Mouse (Mus musculus) left cerebral cortex, adult 11 months (tissue): ENCODE results near the gene Nabp2.

Source experiments
- DNase-seq: peaks from one replicate; pipeline ENCODE4 v3.0.0; 2022; ENCODE audit warnings: low spot score

Gene Nabp2

DNA sequence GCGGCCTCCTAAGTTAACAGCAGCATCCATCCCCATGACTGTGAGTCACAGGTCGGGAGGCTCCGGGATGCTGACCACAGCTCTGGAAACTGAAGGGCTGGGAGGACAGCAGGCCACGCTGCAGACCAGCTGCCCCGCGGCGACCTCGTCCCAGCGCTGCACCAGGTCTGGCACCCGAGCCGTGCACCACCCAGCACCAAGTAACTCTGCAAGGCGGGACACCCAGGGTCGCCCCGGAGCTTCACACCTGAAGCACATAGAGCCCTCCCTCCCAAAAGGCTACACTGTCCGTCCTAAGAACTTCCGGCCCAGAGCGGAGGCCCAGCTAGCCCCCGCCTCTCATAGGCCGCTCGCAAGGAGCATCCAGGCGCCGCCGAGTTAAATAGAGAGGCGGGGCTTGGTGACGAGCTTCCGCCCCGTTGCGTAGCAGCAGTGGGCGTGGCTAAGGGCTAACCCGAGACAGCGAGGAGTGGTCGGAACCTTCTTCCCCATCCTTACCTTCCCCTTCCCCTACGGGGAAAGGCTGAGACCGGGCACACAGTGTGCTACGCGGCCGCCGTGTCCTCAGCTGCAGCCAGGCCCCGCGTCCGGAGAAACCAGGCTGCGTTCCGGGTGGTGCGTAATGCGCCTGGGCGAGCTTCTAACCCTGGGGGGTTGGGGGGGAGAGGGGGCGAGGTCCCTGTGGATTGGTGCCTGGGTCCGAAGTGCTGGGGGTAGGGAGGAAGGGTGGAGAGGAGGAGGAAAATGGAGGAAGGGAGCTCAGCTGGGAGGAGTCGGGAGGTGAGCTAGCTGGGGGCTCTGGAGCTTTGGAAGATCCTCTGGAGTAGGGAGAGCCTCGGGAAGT lies at the start of gene Nabp2, which contains the start of gene Rnf41:
Nabp2 (minus strand) TSS at position 282 of the 844 bp plus-strand sequence.
Rnf41 (plus strand) TSS at position 447 of the 844 bp plus-strand sequence.
- peak; percentile 95 for DNase-seq

DNA sequence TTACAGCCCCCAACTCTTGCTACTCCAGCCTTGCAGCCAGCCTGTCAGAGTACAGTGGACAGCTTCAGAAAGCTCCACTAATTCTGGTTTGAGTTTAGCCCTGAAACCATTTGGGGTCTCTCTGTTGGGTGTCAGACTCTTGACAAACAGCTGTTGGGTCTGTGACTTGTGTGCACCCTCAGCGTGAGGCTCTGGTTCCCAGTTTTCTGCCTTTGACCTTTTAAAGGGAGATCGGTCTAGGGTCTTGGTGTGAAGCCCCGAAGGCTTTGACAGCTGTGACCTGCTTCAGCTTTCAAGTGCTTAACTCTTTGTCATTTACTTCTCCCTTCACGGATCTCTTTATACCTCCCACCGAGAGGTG lies 49.0 kb upstream of the Nabp2 start:
- no peak for DNase-seq

DNA sequence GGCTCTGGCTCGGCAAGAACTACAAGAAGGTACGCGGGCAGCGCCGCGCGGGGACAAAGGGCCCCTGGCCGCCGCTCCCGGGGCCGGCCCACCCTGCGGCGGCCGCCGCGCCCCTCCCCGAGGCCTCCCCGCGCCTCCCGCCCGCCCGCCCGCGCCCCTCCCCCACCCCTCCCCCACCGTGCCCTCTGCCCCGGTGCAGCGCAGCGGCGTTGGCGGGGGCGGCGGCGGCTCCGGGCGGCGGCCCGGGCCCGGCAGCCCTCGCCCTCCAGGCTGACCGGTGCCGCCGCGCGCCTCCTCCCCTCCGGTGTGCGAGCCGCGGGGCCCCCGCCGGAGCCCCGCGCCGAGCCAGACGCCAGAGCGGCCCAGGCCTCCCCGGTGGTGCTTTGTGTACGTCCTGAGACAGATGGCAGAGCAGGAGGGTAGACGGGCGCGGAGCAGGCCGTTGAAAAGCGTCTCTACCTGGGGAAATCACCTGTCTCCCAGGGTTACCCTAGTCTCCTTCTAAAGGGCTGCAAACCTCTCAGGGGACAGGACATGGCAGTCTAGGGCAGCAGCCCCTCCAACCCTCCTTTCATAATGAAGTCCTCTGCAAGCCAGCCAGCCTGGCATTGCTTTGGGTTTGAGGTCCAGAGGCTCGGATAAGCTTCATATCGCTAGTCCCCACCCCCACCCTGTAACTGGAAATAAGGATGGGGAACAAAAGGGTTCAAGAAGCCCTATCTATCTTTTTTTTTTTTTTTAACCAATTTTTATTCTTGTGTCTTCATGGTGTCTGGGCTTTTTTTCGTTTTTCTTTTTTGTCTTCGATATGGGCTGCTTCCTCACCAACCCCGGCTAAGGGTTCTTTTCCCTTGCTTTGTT lies 48.3 kb upstream of the Nabp2 start:
- no peak for DNase-seq

DNA sequence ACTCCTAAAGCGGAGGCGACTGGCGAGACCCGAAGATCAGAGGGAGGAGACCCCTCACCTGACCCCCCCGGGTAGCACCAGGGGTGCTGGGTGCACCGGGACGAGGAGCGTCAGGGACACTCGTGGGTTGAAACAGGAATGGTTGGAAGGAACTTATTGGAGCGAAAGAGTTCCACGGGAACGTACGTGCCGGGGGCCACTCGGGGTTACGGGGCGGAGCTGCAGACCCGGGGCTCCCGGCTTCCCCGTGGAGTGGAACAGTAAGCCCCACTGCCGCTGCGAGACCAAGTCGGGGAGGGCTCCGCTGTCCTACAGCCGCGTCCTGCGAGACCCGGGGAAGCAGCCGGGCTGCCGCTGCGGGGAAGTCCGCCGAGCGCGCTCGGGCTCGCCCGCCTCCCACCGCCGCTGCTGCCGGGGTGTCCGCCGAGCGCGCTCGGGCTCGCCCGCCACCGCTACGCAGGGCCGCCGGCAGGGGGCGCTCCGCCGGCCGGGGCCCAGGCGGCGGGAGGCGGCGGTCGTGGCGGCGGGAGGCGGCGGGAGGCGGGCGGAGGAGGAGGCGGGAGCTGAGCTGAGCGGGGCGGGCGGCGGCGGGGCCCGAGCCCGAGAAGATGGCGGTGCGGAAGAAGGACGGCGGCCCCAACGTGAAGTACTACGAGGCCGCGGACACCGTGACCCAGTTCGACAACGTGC lies 47.6 kb upstream of the Nabp2 start, which contains the start of gene Smarcc2:
Smarcc2 (plus strand) TSS at position 530 of the 690 bp plus-strand sequence.
- DNase-seq = peak; percentile 61

DNA sequence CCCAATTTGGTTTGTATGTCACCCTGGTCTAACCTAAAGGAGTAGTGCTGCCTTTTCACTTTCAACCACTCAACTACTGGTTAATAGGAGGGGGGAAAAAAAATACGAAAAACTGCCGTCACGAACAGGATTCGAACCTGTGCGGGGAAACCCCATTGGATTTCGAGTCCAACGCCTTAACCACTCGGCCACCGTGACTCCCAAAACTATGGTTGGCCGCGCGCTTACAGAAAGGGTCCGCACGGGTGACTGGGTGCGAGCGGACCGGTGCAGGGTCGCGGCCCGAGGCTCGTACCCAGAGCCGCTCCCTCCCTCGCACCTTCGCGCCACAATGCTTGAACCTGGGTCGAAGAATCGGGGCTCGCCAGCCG lies 47.0 kb upstream of the Nabp2 start:
- peak; percentile 78 for DNase-seq

DNA sequence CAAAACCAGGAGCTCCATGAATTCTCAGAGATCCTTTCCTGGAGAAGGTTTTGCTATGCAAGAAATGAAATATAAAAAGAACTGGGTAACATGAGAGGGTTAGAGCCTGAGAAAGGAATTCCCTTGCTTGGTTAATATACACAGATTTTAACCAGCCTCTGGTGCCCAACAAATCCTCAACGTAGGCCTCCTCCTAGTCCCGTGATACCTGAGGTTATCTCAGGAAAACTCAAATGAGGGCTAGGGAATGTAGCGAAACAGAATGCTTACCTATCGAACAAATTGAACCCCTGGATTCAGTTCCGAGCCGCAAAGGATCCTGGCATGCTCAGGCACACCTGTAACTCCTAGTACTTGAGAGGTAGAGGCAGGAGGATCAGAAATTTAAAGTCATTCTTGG lies 46.4 kb upstream of the Nabp2 start:
- no peak for DNase-seq

DNA sequence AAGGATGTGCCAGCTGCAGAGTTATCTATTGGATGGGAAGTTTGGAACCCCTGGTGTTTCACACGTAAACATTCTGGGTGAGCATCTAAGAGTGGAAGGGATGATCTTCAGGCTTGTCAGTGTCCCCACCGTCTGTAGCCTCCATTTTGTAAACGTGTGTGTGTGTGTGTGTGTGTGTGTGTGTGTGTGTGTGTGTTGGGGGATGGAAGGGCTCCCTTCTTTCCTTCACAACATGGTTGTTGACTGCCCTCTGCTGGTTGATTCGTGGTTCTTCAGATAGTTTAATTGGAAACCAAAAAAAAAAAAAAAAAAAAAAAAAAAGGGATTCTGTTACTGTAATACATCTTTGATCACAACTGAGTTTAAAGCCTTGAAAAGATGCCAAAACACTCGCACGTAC lies 44.0 kb upstream of the Nabp2 start:
- DNase-seq = peak; percentile 35

DNA sequence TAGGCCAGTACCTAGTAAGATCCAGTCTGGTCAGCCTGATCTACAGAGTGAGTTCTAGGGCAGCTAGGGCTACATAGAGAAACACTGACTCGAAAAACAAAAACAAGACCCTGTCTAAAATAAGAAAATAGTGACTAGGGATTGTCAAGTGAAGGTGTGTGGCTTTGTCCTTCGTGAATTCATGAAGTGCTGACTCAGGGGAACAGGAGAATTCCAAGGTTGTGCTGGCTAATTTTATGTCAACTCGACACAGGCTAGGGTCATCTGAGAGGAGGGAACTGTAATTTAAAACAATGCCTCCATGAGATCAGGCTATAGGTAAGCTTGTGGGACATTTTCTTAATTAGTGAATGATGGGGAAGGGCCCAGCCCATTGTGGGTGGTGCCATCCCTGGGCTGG lies 43.2 kb upstream of the Nabp2 start:
- no peak for DNase-seq

DNA sequence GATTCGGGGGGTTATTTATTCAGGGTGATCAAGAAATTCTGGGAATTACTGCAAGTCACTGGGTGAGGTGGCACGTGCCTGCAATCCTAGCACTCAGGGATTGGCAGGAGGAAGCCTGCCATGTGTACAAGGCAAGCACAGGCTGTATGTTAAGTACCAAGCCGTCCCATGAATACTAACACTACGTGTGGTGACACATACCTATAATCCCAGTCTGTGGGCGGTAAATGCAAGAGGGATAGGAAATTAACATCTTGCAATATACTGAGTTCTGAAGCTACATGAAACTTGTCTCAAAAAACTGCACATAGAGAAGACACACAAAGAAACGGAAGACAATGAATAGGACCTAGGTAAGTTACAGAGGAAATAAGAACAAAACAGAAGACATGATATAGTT lies 39.7 kb upstream of the Nabp2 start:
- no peak for DNase-seq

DNA sequence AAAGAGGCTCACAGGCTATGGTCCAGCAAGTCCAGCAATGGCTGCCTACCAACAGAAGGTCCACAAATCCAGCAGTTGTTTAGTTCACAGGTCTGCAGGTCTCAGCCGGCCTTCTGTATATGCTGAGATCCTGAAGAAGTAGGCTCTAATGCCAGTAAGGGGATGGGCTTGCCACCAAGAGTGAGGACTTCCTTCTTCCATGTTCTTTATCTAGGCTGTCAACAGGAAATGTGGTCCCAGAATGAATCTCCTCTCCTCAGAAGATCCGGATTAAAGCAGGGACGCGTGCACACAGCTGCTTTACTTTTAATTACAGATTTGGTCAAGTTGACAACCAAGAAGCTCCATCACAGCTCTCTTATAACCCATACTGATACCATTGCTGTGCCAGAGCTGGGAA lies 34.1 kb upstream of the Nabp2 start:
- no peak for DNase-seq

DNA sequence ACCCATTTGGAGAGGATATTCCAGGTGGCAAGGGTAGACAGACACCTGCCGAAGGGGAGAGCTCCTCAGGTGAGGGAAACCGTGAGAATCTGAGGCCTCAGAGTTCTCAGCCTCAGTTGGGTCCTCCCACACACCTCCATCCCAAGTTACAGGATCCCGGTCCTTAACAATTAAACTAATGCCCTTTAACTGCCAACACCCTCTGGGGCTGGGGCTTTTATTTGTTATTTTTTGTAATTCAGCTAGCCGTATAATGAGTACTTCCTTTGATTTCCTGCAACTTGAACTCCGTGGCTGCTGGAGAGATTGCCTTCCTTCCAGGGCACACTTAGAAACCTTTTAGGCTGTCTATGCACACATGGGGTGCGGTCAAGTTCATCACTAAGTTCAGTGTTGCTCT lies 33.1 kb upstream of the Nabp2 start:
- no peak for DNase-seq

DNA sequence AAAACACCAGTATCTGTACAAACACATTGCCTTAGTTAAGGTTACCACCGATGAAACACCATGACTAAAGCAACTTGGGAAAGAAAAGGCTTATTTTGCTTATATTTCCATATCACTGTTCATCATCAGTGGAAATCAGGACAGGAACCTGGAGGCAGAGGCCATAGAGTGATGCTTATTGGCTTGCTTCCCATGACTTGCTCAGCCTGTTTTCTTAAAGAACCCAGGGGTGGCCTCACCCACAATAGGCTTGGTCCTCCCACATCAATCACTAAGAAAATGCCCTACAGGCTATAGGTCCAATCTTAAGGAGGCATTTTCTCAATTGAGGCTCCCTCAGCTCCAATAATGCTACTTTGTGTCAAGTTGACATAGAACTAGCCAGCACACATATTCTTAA lies 31.4 kb upstream of the Nabp2 start:
- no peak for DNase-seq

DNA sequence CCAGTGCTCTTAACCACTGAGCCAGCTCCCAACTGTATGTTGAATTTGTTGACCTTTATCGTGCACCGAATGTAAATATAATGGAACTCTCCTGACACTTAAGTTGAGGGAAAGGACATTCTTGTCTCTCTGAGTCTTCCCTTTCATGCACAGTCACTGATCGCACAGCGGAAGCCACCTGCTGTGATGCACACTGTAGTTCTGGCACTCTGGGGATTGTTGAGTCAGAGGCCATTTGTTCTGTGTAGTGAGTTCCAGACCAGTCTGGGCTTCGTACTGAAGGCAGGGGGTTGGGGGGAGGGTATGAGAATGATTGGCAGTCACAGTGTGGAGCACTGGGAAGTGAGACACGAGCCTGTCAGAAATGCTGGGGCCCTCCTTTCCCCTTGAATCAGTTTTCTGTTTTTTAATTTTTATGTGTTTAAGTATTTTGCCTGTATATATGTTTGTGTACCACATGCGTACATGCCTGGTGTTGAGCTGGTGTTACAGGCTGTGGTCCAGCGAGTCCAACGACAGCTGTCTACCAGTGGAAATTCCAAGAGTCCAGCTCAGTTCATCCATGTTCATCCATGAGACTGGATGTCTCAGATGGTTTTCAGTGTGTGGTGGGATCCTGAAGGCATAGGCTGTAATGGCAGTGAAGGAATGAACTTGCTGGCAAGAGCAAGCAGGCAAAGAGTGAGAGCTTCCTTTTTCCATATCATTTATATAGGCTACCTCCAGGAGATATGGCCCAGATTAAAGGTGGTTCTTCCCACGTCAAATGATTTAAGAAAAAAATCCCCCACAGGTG lies 30.2 kb upstream of the Nabp2 start:
- DNase-seq = no peak

DNA sequence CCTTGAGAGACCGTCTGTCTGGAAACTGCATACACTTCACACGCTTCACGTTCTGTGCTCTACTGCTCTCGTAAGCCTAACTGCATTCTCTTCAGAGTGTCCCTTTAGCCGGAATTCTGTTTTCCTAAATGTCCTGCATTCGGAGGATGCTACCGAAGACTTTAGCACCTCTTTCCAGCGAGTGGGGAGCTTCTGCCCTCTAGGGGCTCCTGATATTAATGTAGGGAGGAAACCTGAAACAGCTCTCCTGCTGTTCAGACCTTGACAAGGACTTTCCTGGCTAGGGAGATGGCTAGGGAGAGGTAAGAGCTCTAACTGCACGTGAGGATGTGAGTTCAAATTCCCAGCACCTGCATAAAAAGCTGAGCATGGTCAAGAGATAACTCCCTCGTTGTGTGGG lies 29.1 kb upstream of the Nabp2 start:
- no peak for DNase-seq

DNA sequence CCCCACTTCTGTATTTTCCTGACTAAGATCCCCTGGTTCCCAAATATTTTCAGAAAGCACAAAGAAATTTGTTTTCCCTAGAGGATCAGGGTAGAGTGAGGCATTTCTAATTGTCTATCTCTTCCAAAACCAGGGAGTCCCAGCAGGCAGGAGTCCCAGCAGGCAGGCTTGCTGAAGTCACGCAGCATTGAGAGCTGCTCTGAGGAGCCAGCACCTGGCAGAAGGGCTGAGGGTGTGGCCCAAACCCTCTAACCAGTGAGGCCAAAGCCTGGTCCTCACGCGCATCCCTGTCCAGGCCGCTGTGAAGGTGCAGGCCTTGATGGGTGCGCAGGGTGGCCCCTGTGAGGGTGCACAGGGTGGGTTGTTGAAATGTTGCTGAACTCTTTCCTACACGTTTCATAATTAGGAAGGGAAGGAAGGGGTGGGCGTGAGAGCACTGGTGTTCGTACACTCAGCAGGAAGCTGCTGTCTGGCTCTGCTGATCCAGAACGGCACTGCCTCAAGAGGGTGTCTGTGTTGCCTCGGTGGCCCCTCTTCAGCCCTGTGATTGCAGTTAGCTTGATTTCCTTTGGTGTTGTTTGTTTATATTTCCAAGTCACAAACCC lies 27.5 kb upstream of the Nabp2 start:
- peak; percentile 42 for DNase-seq

DNA sequence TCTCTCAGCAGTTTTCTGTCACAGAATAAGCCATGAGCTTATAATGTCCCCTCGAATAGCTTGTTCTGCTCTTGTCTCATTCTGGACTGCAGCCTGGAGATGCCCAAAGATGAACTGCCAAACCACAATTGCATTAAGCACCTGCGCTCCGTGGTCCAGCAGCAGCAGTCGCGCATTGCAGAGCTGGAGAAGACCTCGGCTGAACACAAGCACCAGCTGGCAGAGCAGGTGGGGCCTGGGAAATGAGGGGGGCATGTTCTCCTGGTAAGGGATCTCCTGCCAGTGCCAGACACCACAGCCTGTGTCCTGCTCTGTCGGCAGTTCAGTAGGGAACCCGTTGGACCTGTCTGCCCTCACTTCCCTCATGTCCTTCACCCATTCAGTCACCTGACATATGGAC lies 25.1 kb upstream of the Nabp2 start:
- DNase-seq = no peak

DNA sequence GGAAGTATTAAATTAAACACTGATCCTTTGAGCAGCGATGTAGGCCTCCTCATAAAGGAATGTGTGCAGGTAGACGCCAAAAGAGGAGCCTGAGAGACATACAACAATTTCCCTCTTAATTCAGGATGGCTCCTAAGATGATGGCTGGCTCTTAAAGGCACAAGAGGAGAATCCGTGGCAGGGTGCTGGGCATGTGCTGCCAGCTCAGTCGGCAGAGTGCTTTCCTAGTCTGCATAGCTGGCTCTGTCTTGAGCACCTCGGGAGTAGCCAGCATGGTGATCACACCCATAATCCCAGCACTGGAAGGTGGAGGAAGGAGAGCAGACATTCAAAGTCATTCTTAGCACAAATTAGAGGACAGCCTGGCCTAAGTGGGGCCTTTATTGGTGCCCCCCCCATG lies 24.6 kb upstream of the Nabp2 start:
- DNase-seq = no peak

DNA sequence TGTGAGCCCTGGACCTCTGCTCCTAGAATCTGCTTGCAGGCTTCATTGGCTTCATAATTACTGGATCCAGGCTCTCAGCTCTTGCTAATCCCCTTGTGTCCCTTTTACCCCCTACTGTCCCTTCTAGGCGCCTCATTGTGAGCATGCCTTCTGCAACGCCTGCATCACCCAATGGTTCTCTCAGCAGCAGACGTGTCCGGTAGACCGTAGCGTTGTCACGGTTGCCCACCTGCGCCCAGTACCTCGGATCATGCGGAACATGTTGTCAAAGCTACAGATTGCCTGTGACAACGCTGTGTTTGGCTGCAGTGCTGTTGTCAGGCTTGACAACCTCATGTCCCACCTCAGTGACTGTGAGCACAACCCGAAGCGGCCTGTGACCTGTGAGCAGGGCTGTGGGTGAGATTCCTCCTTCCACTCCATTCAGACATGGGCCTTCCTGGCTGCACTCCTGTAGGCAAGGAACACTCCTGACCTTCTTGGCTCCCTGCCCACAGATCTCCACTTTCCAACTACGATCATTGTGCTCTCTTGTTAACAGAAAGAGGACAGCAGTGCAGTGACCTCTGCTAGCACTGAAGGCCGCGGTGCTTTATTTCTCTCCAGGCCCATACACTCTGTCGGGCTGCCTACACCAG lies 24.0 kb upstream of the Nabp2 start:
- DNase-seq = no peak

DNA sequence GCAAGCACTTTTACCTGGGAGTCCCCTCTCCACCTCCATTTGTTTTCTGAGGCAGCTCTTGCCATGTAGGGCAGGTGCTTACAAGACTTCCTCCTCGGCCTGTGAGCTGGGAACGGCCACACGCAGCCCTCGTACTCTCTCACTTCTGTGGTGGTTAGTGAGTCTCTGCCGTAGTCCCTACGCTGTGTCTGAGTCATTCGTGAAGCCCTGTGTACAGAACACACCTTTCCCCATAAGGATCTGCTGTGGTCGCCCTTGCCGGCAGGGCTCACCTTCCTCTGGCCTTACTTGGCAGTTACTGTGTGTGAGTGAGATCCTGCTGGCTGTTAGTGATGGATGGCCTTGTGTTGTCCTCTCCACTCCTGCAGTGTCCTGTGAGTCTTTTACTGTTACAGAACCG lies 23.4 kb upstream of the Nabp2 start:
- no peak for DNase-seq

DNA sequence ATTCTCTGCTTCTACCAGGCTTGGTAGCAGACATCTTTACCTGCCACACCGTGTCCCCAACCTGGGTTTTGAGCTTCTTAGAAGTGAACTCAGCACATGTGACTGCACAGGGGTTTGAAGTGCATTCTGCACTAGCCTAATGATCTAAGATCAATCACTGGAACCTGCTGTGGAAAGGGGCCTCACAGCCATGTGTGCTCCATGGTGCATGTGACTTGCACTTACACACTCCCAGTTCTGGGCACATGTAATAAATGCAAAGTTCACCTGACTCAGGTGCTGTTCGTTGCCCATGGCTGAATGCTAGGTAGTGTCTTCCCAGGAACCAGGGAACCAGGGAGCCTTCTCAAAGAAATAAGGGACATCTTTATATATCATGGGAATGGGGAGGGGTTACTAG lies 22.1 kb upstream of the Nabp2 start:
- no peak for DNase-seq

DNA sequence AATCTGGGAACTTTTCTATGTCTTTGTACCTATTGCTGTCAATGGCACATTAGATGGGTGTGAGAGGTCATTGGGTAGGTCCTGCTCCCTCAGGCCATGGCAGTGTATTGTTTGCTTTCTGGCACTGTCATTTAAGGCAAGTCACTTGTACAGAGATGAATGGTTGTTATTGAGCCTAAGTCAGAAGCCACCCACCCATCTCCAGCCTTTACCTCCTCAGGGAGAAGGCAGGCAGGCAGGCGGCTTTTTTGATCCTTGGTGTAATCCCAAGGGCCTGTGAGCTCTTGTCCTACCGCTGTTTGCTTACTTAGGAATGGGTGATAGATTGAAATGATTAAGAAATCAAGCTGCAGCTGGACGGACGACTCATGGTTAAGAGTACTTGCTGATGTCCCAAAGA lies 18.2 kb upstream of the Nabp2 start:
- no peak for DNase-seq
